Mouse (Mus musculus): ENCODE data around the gene Thsd4. TPM values are rescaled to one million over a fixed set of nuclear protein-coding genes. Genes with fewer than 3 reads are reported as not detected.

Thsd4 gene
- polyA plus RNA-seq, 1 experiment, result 4.3 TPM

DNA sequence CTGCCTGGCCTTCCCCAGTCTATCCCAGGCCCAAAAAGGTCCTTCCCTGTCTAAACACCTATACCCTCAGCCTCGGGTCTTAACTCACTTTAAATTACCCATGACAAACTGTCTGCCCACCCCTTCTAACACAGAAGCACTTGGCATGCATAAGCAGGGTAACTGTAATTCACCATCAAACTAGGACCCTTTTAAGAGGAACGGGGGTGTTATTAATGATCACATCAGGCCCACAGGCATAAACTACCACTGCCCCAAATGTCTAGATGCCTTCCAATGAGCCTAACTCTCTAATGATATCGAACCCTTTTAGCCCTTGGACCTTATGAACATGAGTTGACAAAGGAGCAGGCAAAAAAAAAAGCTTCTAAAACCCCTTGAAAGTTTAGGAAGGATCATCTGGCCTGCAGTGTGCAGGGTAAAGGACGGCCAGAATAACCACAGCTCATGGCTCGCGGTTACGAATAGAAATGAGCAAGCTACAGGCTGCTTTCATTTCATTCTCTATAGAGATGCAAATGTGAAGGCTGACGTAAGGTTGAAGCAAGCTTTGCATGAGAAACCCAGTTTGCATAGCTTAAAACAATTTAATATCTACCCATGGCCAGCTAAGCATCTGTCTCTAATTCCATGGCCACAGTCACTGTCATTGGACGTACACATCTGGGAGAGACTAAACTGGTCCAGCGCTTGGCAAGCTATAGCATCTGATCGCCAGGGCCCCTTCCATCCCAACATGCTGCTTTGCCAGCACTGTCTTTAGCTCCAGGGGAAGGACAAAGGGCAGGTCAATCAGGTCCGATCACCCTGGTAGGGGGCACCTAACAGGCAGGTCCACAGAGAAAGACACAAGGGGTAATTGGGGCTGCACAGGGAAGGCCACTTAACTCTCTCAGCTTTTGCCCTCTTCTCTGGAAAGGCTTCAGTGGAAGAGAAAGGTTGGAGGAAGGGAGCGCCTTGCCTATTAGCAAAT, 61.5 kb downstream of the Thsd4 start:
- H3K4me1 ChIP-seq (replicated peaks; ENCODE audit: control insufficient read depth, insufficient read depth, low read length), result no peaks in the 10 kb centered on the region
- no peak overlapping the region for H3K27ac ChIP-seq (ENCODE audit: control insufficient read depth, insufficient read depth, low read length)
- H3K36me3 ChIP-seq (ENCODE audit: control insufficient read depth, insufficient read depth, low read length), result no peaks in the 10 kb centered on the region
- DNase-seq, result no peak
- no peak overlapping the region for H3K4me3 ChIP-seq (ENCODE audit: control insufficient read depth, insufficient read depth, low read length)
- TF ChIP-seq CTCF (IDR thresholded peaks at IDR 0.05; ENCODE audit: borderline replicate concordance, control insufficient read depth, extremely low read depth, insufficient read depth, low read length, poor library complexity) (no peak), POLR2A (IDR thresholded peaks at IDR 0.05; ENCODE audit: control insufficient read depth, extremely low read depth, insufficient read depth, low read length, poor library complexity) (no peak)
- 92% methylated on average over 13 of the region's 13 CpGs for WGBS
- no peaks in the 10 kb centered on the region for H3K27me3 ChIP-seq (ENCODE audit: control insufficient read depth, insufficient read depth, low read length)

DNA sequence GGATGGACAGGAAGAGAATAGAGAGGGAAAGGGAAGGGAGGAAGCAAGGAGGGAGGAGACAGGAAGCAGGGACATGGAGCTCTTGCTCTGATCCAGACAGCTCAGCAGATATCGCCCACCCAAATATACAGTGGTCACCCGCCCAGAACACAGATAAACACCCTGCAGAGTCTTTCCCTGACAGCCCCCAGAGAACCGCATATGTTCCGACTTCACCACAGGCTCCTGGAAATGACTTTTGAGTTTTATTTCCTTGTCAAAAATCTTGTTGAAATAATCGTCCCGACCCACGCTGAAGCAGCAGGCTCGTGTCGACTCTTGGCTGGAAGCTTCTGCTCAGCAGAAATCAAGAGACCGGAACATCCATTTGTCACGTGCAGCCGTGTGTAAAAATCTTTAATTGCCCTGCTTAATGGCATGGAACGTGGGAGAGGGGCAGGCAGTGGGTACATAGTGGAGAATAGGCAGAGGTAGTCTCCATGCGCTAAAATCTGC, 63.3 kb downstream of the Thsd4 start:
- Histone ChIP-seq H3K27me3 (ENCODE audit: control insufficient read depth, insufficient read depth, low read length) (no peaks in the 10 kb centered on the region), H3K36me3 (ENCODE audit: control insufficient read depth, insufficient read depth, low read length) (no peaks in the 10 kb centered on the region), H3K4me1 (replicated peaks; ENCODE audit: control insufficient read depth, insufficient read depth, low read length) (no peaks in the 10 kb centered on the region), H3K27ac (ENCODE audit: control insufficient read depth, insufficient read depth, low read length) (no peak overlapping the region), H3K4me3 (ENCODE audit: control insufficient read depth, insufficient read depth, low read length) (no peak overlapping the region)
- TF ChIP-seq POLR2A (IDR thresholded peaks at IDR 0.05; ENCODE audit: control insufficient read depth, extremely low read depth, insufficient read depth, low read length, poor library complexity) (no peak), CTCF (IDR thresholded peaks at IDR 0.05; ENCODE audit: borderline replicate concordance, control insufficient read depth, extremely low read depth, insufficient read depth, low read length, poor library complexity) (no peak)
- 60% methylated on average over 14 of the region's 14 CpGs for WGBS
- no peak for DNase-seq

DNA sequence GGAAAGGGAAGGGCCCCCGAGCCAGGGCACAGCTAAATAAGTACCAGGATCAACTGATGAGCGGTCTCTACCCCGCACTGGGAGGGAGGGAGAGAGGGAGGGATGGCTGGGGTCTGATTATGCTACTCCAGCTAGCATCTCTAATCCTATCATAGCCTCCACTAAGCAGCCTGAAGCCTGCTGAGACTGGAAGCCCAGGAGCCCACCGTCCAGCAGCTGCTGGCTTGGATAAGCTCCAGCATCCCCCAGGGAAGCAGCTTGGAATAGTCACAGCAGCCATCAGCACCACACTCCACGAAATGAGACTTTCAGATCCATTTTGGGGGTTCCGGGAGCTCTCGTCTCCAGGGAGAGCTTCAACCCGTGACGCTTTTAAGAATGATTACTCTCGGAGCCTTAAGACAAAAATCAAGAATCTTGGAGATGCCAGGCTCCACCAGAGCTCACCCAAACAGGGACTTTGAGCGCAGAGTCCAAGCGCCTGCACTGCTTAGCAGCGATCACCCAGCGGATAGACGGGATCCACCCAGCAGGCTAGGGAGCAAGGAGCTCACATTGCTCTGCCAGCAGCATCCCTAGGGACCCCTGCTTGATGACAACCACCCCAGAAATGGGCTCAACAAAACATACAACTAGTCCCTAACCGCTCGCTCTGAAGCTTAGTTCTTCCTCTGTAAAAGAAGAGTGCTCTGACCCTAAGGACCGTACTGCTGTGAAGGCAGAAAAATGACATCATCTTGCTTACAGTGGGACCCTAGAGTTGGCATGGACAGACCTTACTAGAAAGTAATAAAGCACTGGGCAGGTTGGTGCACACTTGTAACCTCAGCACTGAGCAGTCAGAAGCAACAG, 64.3 kb downstream of the Thsd4 start:
- WGBS, result 88% methylated on average over 18 of the region's 18 CpGs
- no peak for DNase-seq
- Histone ChIP-seq H3K27me3 (ENCODE audit: control insufficient read depth, insufficient read depth, low read length) (no peaks in the 10 kb centered on the region), H3K4me1 (replicated peaks; ENCODE audit: control insufficient read depth, insufficient read depth, low read length) (no peaks in the 10 kb centered on the region), H3K27ac (ENCODE audit: control insufficient read depth, insufficient read depth, low read length) (no peak overlapping the region), H3K36me3 (ENCODE audit: control insufficient read depth, insufficient read depth, low read length) (no peaks in the 10 kb centered on the region), H3K4me3 (ENCODE audit: control insufficient read depth, insufficient read depth, low read length) (no peak overlapping the region)
- no peak for TF ChIP-seq CTCF (IDR thresholded peaks at IDR 0.05; ENCODE audit: borderline replicate concordance, control insufficient read depth, extremely low read depth, insufficient read depth, low read length, poor library complexity)
- no peak for TF ChIP-seq POLR2A (IDR thresholded peaks at IDR 0.05; ENCODE audit: control insufficient read depth, extremely low read depth, insufficient read depth, low read length, poor library complexity)

DNA sequence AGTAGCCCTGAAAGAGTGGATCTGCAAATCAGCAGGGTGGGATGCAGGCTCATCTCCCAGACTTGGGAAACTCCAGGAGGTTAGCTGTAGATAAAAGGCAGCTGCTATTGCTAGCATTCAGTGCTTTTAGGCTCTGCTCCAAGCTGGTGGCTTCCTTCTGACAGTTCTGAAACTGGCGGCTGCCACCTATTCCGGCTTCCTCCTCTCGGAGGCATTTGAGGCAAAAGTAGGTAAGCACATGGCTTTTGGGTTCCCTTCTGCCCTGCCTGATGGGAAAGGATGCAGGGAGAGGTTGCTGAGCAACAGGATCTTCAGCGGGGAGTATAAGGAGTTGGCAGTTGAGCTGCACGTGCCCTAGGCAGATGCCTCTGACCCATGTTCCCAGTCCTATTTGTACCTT, 65.2 kb downstream of the Thsd4 start:
- TF ChIP-seq CTCF (IDR thresholded peaks at IDR 0.05; ENCODE audit: borderline replicate concordance, control insufficient read depth, extremely low read depth, insufficient read depth, low read length, poor library complexity) (no peak), POLR2A (IDR thresholded peaks at IDR 0.05; ENCODE audit: control insufficient read depth, extremely low read depth, insufficient read depth, low read length, poor library complexity) (no peak)
- Histone ChIP-seq H3K27me3 (ENCODE audit: control insufficient read depth, insufficient read depth, low read length) (no peaks in the 10 kb centered on the region), H3K4me1 (replicated peaks; ENCODE audit: control insufficient read depth, insufficient read depth, low read length) (no peaks in the 10 kb centered on the region), H3K27ac (ENCODE audit: control insufficient read depth, insufficient read depth, low read length) (no peak overlapping the region), H3K4me3 (ENCODE audit: control insufficient read depth, insufficient read depth, low read length) (no peak overlapping the region), H3K36me3 (ENCODE audit: control insufficient read depth, insufficient read depth, low read length) (no peaks in the 10 kb centered on the region)
- DNase-seq, result no peak
- 75% methylated on average over 5 of the region's 5 CpGs for WGBS

- Histone ChIP-seq H3K27ac (ENCODE audit: control insufficient read depth, insufficient read depth, low read length) (no peak overlapping the region), H3K4me1 (replicated peaks; ENCODE audit: control insufficient read depth, insufficient read depth, low read length) (no peaks in the 10 kb centered on the region), H3K4me3 (ENCODE audit: control insufficient read depth, insufficient read depth, low read length) (no peak overlapping the region), H3K27me3 (ENCODE audit: control insufficient read depth, insufficient read depth, low read length) (no peaks in the 10 kb centered on the region), H3K36me3 (ENCODE audit: control insufficient read depth, insufficient read depth, low read length) (no peaks in the 10 kb centered on the region)
- TF ChIP-seq CTCF (IDR thresholded peaks at IDR 0.05; ENCODE audit: borderline replicate concordance, control insufficient read depth, extremely low read depth, insufficient read depth, low read length, poor library complexity), result no peak
- no peak for TF ChIP-seq POLR2A (IDR thresholded peaks at IDR 0.05; ENCODE audit: control insufficient read depth, extremely low read depth, insufficient read depth, low read length, poor library complexity)
- WGBS, result 90% methylated on average over 13 of the region's 13 CpGs
- no peak for DNase-seq
Observed at GRCm38 (mm10) chr9:60454406-60455076, 67.3 kb downstream of the Thsd4 start.

GRCm38 (mm10) chr9:60449498-60449897, 72.3 kb downstream of the Thsd4 start:
- no peaks in the 10 kb centered on the region for H3K27me3 ChIP-seq (ENCODE audit: control insufficient read depth, insufficient read depth, low read length)
- no peaks in the 10 kb centered on the region for H3K36me3 ChIP-seq (ENCODE audit: control insufficient read depth, insufficient read depth, low read length)
- no peaks in the 10 kb centered on the region for H3K4me1 ChIP-seq (replicated peaks; ENCODE audit: control insufficient read depth, insufficient read depth, low read length)
- WGBS, result 90% methylated on average over 3 of the region's 3 CpGs
- H3K27ac ChIP-seq (ENCODE audit: control insufficient read depth, insufficient read depth, low read length), result no peak overlapping the region
- DNase-seq, result no peak
- H3K4me3 ChIP-seq (ENCODE audit: control insufficient read depth, insufficient read depth, low read length), result no peak overlapping the region
- no peak for TF ChIP-seq POLR2A (IDR thresholded peaks at IDR 0.05; ENCODE audit: control insufficient read depth, extremely low read depth, insufficient read depth, low read length, poor library complexity)
- no peak for TF ChIP-seq CTCF (IDR thresholded peaks at IDR 0.05; ENCODE audit: borderline replicate concordance, control insufficient read depth, extremely low read depth, insufficient read depth, low read length, poor library complexity)
